Mouse (Mus musculus): ENCODE results near the gene Ammecr1.

GRCm38 (mm10) chrX:142917394-142917793 is 49.1 kb downstream of the Ammecr1 start:
- TF ChIP-seq CTCF (IDR thresholded peaks at IDR 0.05; ENCODE audit: extremely low read depth, insufficient read depth, low read length) (no peak), POLR2A (IDR thresholded peaks at IDR 0.05; ENCODE audit: extremely low read depth, insufficient read depth, low read length) (no peak)
